Mouse (Mus musculus) lung, embryonic 16.5 days (tissue): Measurements from ENCODE around the gene Reck. TPM values are rescaled to one million over a fixed set of nuclear protein-coding genes. Genes with fewer than 3 reads are reported as not detected.
A peak's percentile ranks its signal among the peaks of the same experiment; 100 is the strongest.

Source experiments
- ATAC-seq: fragments of 200-750 bp; cut with Nextera tagmentation; 2 replicates; pipeline ENCODE4 v1.8.0; 2017; ENCODE audit warnings: low read depth, mild to moderate bottlenecking, moderate library complexity
- H3K27ac ChIP-seq: fragments of 300-500 bp; sonication (generic); 2 replicates; pipeline ENCODE4 v1.5.1; 2014; ENCODE audit warnings: mild to moderate bottlenecking, control low read depth, low read length
- H3K27me3 ChIP-seq: fragments of 300-500 bp; sonication (generic); 2 replicates; pipeline ENCODE4 v1.6.1; 2014; ENCODE audit warnings: low read depth, low read length, mixed read lengths; ENCODE audit not compliant: control insufficient read depth, insufficient read depth
- H3K36me3 ChIP-seq: fragments of 300-500 bp; sonication (generic); 2 replicates; pipeline ENCODE4 v1.6.1; 2014; ENCODE audit warnings: low read length; ENCODE audit not compliant: control insufficient read depth, insufficient read depth
- H3K4me1 ChIP-seq: fragments of 300-500 bp; sonication (generic); replicated peaks from 2 replicates; pipeline ENCODE4 v1.6.1; 2014; ENCODE audit warnings: low read length, mixed read lengths; ENCODE audit not compliant: control insufficient read depth, insufficient read depth
- H3K4me2 ChIP-seq: fragments of 300-500 bp; sonication (generic); 2 replicates; pipeline ENCODE4 v1.6.1; 2014; ENCODE audit warnings: low read depth, low read length, control low read depth
- H3K4me3 ChIP-seq: fragments of 300-500 bp; sonication (generic); 2 replicates; pipeline ENCODE4 v1.5.1; 2014; ENCODE audit warnings: mild to moderate bottlenecking, low read length, control low read depth
- H3K9ac ChIP-seq: fragments of 300-500 bp; sonication (generic); 2 replicates; pipeline ENCODE4 v1.6.1; 2014; ENCODE audit warnings: low read length, control low read depth
- H3K9me3 ChIP-seq: fragments of 300-500 bp; sonication (generic); 2 replicates; pipeline ENCODE4 v1.6.1; 2016; ENCODE audit warnings: low read length; ENCODE audit not compliant: control insufficient read depth
- WGBS: fragments of 180-500 bp; shearing (Covaris S2); extraction: QIAGEN DNeasy Blood & Tissue Kit; methylation state at CpG from one replicate; pipeline ENCODE4 v1.1.7; 2014; 5-methylcytosine and 5-hydroxymethylcytosine counted together
- polyA plus RNA-seq: library from polyadenylated mRNA; unstranded; fragments of >200 nt; fragmentation: Nextera tagmentation; extraction: Ambion mirVana; gene quantifications from 2 replicates; pipeline ENCODE4 v1.2.1, GENCODE M21; 2015

Reck gene
- 24.1 and 25.2 TPM in 2 replicates for polyA plus RNA-seq

DNA sequence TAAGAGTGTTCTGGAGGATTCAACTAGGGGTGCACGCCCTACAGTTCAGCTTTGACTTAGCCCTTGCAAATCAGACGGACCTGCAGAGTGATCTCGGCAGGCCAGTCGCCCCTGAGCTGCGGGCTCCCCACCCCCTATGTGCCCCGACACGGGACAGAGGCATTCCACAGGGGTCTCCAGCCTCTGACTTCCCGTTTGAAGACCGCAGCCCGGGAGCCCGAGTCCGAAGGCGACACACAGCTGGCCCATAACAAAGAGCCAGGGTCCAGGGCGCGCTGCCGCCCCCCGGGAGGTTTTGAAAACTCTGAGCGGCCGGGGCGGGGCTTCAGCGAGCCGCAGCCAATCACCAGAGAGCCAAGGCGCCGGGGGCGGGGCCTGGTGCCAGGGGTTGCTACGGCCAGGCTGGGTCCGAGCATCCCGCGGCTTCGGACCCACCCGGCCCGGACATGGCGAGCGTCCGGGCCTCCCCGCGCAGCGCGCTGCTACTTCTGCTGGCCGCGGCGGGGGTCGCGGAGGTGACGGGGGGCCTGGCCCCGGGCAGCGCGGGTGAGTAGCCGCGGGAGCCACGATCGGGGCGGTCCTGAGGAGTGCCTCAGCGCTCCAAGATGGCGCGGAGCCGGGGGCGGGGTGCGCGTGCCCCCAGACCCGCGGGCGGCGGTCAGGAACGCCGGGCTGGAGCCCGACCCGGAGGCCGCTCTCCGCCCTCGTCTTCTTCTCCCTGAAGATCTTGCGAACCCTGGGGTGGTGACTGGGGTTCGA is at the start of gene Reck:
Gene Reck (plus strand): TSS at position 371 of the 759 bp plus-strand sequence.
- Histone ChIP-seq H3K27ac (peak within 1 kb of the TSS; percentile 52; the same call in 1 of the 2 replicates), H3K9ac (peak within 1 kb of the TSS; percentile 89), H3K36me3 (no peaks in the 10 kb centered on the region), H3K9me3 (peaks cover 2% of the 10 kb centered on the region), H3K4me2 (peak within 1 kb of the TSS; percentile 95), H3K4me1 (peaks cover 17% of the 10 kb centered on the region), H3K4me3 (peak within 1 kb of the TSS; percentile 77), H3K27me3 (no peaks in the 10 kb centered on the region)
- WGBS = under 1% methylated on average over 66 of the region's 73 CpGs
- ATAC-seq = peak; percentile 94

DNA sequence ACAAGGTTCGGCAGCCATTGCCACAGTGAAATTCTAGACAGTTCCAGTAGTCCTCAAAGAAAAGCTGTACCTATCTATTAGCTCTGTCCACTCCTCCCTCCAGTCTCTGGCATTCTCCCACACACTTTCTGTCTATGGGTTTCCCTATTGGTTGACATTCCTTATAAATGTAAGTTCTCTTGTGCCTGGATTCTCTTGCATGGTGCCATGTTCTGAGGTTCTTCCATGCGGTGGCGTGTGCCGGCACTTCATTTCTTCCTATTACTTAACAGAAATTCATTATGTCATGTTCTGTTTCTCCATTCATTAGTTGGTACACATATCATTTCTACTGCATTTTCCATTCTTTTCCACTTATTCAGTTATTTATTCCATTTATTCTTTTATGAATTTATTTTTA is 46.5 kb upstream of the Reck start:
- WGBS = 84% methylated on average over 4 of the region's 4 CpGs
- ATAC-seq = no peak
- Histone ChIP-seq H3K9ac (no peak overlapping the region), H3K9me3 (no peaks in the 10 kb centered on the region), H3K4me1 (no peaks in the 10 kb centered on the region), H3K4me3 (no peak overlapping the region), H3K4me2 (no peak overlapping the region), H3K36me3 (no peaks in the 10 kb centered on the region), H3K27me3 (no peaks in the 10 kb centered on the region), H3K27ac (no peak overlapping the region)

DNA sequence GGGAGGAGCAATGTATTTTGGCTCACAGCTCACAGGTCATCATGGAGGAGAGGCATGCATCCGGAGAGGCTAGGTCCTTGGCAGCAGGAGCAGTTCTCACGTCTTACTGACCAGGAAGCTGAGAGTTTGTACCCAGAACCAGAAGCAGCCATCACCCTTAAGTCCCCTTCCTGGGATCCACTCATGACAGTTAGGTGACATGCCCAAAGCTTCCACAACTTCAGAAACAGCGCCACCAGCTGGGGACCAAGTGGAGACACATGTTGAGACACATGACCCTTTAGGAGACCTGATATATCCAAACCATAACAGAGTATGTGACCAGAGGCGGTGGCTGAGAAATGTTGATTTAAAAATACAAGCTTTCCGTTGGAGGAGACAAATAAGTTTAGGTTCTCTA is 43.3 kb upstream of the Reck start:
- no peak for ATAC-seq
- H3K36me3 ChIP-seq = no peaks in the 10 kb centered on the region
- 57% methylated on average over 5 of the region's 5 CpGs for WGBS
- no peak overlapping the region for H3K27ac ChIP-seq
- no peak overlapping the region for H3K9ac ChIP-seq
- no peaks in the 10 kb centered on the region for H3K4me1 ChIP-seq
- H3K27me3 ChIP-seq = no peaks in the 10 kb centered on the region
- no peak overlapping the region for H3K4me3 ChIP-seq
- H3K4me2 ChIP-seq = no peak overlapping the region
- no peaks in the 10 kb centered on the region for H3K9me3 ChIP-seq

DNA sequence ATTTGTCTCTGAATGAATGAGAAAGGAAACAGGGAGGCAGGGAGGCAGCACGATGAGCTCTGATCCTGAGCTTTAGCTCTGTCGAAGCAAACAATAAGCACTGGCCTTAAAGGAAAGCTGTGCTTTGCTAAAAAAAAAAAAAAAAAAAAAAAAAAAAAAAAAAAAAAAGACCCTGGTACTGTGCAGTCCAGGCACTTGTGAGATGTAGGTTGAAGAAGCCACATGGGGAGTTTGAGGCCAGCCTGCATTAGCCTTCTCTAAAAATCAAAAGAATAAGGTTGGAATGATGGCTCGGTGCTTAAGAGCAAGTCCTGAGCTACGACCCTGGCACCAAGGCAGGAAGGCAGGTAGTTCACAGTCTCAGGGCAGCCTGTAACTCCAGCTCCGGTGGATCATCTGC is 41.6 kb upstream of the Reck start:
- Histone ChIP-seq H3K36me3 (no peaks in the 10 kb centered on the region), H3K27me3 (no peaks in the 10 kb centered on the region), H3K27ac (no peak overlapping the region), H3K4me1 (no peaks in the 10 kb centered on the region), H3K4me2 (no peak overlapping the region), H3K9me3 (no peaks in the 10 kb centered on the region), H3K9ac (no peak overlapping the region), H3K4me3 (no peak overlapping the region)
- WGBS = 67% methylated on average over 5 of the region's 5 CpGs
- ATAC-seq = no peak

DNA sequence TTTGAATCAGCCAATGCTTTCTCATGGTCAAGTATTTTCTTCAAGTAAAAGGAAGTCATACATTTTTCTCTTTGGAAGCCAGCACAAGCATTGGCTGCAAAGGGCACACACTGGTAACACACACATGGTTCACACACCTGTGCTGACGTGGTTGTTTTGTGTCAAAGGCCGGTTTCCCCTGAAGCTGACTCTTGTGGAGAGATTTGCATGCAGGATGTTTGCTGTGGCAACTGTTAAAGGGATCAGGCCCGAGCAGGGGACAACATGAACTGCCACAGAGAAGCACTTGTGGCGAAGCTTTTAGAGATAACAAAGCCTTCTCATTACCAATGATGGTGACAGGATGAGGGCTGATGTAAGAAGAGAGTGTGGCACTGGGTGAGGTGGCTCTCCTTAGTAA is 40.6 kb upstream of the Reck start:
- WGBS = 48% methylated on average over 4 of the region's 4 CpGs
- Histone ChIP-seq H3K9me3 (no peaks in the 10 kb centered on the region), H3K27ac (no peak overlapping the region)

DNA sequence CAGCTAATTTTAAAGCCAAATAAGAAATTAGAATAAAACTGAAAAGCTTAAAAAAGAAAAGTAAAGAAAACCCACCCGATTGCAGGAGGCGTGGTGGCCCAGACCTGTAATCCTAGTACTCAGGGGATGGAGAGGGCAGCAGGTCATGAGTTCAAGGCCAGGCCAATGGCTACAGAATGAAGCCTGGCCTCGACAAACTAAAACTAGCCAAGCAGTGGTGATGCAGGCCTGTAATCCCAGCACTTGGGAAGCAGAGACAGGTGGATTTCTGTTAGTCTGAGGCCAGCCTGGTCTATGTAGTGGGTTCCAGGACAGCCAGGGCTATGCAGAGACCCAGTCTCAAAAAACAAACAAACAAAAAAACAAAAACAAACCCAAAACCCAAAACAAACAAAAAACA is 37.0 kb upstream of the Reck start:
- no peak for ATAC-seq
- Histone ChIP-seq H3K4me3 (no peak overlapping the region), H3K27ac (no peak overlapping the region), H3K4me1 (no peaks in the 10 kb centered on the region), H3K9ac (no peak overlapping the region), H3K4me2 (no peak overlapping the region), H3K27me3 (no peaks in the 10 kb centered on the region), H3K9me3 (no peaks in the 10 kb centered on the region), H3K36me3 (no peaks in the 10 kb centered on the region)
- 63% methylated on average over 3 of the region's 3 CpGs for WGBS

More for the DNA sequence above, 40.6 kb upstream of the Reck start:
- ATAC-seq = no peak
- no peak overlapping the region for H3K4me2 ChIP-seq
- no peaks in the 10 kb centered on the region for H3K36me3 ChIP-seq
- no peaks in the 10 kb centered on the region for H3K4me1 ChIP-seq
- H3K27me3 ChIP-seq = no peaks in the 10 kb centered on the region
- H3K9ac ChIP-seq = no peak overlapping the region
- no peak overlapping the region for H3K4me3 ChIP-seq

DNA sequence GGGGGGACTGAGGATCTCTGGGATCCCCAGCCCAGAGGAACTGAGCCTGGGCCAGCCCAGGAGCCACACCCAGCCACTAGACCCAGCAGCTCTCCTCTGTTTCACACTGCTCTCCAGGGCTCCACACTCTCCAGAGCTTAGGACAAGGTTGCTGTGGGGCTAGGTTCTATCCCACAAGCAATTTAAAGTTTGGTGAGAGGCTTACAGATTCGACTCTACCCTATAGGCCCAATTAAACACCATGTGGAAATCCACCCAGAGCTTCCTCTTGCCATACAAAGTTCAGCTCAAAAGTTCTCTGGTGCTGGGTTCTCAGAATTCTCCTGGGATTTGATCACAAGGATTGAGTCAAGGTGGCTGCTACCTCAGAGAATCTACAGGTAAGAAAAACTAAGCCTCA is 35.2 kb upstream of the Reck start, which contains the start of gene Olfr157:
Gene Olfr157 (minus strand): TSS at position 101 of the 400 bp plus-strand sequence.
- no peaks in the 10 kb centered on the region for H3K9me3 ChIP-seq
- no peak within 1 kb of the TSS for H3K9ac ChIP-seq
- H3K4me3 ChIP-seq = no peak within 1 kb of the TSS
- no peak within 1 kb of the TSS for H3K27ac ChIP-seq
- no peak for ATAC-seq
- no peaks in the 10 kb centered on the region for H3K4me1 ChIP-seq
- no peak within 1 kb of the TSS for H3K4me2 ChIP-seq
- 48% methylated on average over 1 of the region's 1 CpGs for WGBS
- H3K27me3 ChIP-seq = no peaks in the 10 kb centered on the region
- H3K36me3 ChIP-seq = no peaks in the 10 kb centered on the region

DNA sequence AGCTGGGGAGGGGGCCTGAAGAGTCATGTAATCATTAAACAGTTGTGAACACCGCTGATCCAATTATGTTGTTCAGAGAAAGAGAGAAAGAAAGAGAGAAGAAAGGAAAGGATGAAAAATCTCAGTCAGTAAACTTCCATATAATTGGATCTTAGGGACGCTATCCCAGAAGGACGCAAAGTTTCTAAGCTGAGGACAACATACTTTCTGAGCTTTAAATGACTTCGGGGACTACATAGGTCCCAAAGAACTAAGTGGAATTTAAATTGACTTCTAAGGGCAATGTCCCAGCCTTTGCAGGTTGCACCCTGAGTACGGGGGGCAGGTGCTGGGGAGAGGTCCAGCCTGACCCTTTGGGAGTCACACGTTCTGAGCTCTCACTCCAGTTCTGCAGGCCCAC is 24.1 kb upstream of the Reck start, which contains the start of gene Olfr155:
Gene Olfr155 (plus strand): TSS at position 301 of the 400 bp plus-strand sequence.
- H3K4me2 ChIP-seq = no peak within 1 kb of the TSS
- no peak within 1 kb of the TSS for H3K27ac ChIP-seq
- WGBS = 64% methylated on average over 6 of the region's 6 CpGs
- no peak within 1 kb of the TSS for H3K9ac ChIP-seq
- no peaks in the 10 kb centered on the region for H3K4me1 ChIP-seq
- H3K36me3 ChIP-seq = no peaks in the 10 kb centered on the region
- H3K4me3 ChIP-seq = no peak within 1 kb of the TSS
- no peaks in the 10 kb centered on the region for H3K9me3 ChIP-seq
- no peaks in the 10 kb centered on the region for H3K27me3 ChIP-seq
- no peak for ATAC-seq

DNA sequence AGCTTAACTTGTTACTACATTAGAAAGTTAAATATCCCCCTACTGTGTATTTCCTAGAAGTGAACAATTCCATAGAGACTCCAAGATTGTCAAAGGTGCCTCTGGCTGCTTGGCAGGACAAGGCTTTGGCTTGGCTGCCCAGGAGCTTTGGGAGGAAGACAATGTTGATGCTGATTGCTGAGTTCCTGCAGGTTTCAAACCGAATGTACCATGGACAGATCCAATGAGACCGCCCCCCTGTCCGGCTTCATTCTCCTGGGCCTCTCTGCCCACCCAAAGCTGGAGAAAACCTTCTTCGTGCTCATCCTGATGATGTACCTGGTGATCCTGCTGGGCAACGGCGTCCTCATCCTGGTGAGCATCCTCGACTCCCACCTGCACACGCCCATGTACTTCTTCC is 21.2 kb upstream of the Reck start:
- Histone ChIP-seq H3K9ac (no peak overlapping the region), H3K4me2 (no peak overlapping the region), H3K27ac (no peak overlapping the region), H3K36me3 (no peaks in the 10 kb centered on the region), H3K9me3 (no peaks in the 10 kb centered on the region), H3K4me3 (no peak overlapping the region), H3K27me3 (no peaks in the 10 kb centered on the region), H3K4me1 (no peaks in the 10 kb centered on the region)
- 69% methylated on average over 8 of the region's 8 CpGs for WGBS
- ATAC-seq = no peak
